Mouse (Mus musculus) retina, postnatal 1 day (tissue): ENCODE results near the gene Cyp4x1.
"Not testable (repeated sequence)": the region's sequence is repeated elsewhere in the genome, so short reads cannot be mapped to it uniquely, and the experiment has no call there.

Source experiments
- DNase-seq: peaks from one replicate; pipeline ENCODE4 v3.0.0-alpha.2; 2012

Cyp4x1 gene

GRCm38 (mm10) chr4:115133621-115134295 lies at the start of gene Cyp4x1:
Gene Cyp4x1 (minus strand): TSS chr4:115134281.
- DNase-seq, result peak; percentile 52

- not testable (repeated sequence) for DNase-seq
Observed at GRCm38 (mm10) chr4:115176201-115176600, 42.1 kb upstream of the Cyp4x1 start.

GRCm38 (mm10) chr4:115174694-115175353 lies 40.7 kb upstream of the Cyp4x1 start:
- DNase-seq, result no peak

DNA sequence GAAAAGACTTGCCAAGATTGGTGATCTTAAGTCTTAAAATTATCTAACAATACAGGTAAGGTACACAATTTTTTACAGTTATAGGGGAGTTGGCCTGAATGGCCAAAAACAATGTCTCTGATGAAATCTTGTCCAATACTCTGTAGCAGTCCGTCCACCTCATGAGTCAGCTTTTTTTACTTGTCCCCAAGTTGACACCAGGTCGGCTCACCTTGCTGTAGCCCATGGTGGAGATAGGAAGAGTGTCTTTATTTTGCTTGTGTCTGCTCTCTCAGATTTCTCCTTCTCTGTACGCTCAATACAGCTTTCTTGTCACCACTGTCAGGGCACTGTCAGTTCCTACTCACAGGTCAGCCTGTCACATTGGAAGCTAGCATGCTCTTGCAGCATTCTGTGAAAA lies 24.9 kb upstream of the Cyp4x1 start:
- not testable (repeated sequence) for DNase-seq

- DNase-seq, result peak; percentile 2
Observed at GRCm38 (mm10) chr4:115154723-115155122, 20.6 kb upstream of the Cyp4x1 start.

- DNase-seq, result no peak
Observed at GRCm38 (mm10) chr4:115134296-115134630, 182 bp upstream of the Cyp4x1 start.

GRCm38 (mm10) chr4:115133085-115133484 lies 996 bp downstream of the Cyp4x1 start:
- DNase-seq, result no peak

DNA sequence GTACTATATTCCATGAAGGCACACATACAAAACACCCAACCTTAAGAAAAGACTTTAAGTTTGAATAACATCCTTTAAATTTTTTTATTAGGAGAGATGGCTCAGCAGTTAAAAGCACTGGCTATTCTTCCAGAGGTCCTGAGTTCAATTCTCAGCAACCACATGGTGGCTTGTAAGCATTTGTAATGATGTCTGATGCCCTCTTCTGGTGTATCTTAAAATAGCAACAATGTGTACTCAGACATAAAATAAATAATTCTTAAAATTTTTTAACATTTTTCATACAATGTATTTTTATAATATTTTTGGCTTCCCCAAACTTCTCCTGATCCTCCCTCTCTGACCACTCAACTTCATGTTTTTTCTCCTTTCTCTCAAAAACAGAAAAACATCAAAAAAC lies 9.4 kb downstream of the Cyp4x1 start:
- DNase-seq, result no peak

DNA sequence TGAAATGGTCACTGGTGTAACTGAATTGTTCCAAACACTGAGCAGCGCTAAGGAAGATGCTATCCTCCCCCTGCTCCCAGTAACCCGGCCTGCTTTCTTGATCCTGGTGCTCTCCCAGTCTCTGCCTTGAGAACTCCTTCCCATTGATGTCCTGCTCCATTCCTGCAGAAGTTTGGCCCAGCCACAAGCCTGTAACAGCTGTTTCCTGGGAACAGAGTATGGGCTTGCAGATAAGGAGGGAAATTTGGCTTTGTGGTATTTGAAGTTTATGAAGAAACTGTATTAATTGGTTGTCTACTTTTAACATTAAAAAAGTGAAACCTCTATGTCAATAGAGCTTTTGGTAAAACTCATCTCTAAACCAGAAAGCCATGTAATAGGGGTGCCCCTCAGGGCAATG lies 10.6 kb downstream of the Cyp4x1 start:
- no peak for DNase-seq

DNA sequence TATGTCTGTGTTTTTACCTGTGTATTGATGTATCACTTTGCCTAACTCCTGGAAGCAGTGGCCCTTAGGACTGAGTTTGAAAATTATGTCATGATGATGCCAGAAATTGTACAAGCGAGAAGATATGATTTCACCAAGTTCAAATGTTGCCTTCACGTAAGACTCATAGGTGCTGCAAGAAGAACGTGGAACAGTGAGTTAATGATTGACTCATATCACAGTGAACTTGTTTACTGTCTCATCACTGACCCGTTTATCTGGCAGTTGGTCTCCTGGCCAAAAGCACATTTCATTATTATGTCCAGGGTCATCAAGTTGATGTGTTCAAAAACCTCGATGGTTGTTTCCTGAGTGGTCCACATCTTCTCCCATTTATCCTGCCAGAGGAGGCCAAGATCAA lies 12.5 kb downstream of the Cyp4x1 start:
- no peak for DNase-seq

DNA sequence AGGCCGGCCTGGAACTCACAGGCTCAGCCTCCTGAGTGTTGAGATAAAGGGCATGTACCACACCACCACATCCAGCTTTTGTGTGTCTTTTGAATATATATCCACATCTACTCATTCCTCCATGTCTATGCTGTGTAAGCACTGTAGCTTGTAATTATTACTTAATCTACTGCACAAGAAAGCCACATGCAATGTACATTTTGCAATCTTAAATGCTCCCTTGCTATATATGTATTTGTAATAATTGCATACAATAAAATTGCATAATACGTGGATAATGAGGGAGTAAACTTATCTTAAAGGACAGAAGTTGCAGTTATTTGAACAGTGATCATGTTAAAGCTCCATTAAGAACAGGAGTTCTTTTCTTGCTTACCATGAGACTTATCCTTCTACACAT lies 12.9 kb downstream of the Cyp4x1 start:
- no peak for DNase-seq

DNA sequence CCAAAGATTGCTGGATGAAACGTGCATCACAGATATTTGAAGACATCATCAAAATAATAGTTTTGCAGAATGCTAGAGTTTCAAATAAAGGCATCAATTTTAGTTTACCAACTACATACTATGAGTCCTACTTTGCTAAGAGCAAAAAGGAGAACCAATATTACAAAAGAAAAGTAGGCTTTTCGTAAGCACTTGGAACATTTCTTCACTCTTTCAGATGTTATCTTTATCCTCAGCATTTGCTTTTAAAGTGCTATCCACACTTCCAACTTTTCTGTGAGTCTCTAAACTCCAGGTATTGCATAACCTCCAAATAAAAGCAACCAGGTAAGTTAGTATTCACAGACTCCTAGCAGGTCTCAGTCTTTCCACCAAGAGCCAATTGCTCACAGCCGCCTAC lies 14.4 kb downstream of the Cyp4x1 start:
- no peak for DNase-seq

DNA sequence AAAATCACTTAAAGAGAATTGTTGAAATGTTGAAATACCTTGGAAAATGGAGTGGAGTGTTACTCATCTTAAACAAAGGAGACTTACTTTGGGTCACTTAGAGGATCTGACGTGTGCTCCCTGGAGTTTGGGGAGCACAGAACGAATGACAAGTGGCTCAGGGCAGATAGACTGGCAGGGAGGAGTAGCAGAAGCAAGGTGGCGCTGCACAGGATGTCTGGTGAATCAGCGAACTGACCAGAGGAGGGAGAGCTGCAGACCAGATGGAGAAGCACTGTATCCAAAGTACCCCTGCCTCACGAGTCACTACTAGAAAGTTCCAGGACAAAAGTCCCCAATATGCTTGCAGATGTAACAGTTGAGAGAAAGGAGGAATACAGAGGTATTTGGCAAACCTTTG lies 20.8 kb downstream of the Cyp4x1 start:
- no peak for DNase-seq

DNA sequence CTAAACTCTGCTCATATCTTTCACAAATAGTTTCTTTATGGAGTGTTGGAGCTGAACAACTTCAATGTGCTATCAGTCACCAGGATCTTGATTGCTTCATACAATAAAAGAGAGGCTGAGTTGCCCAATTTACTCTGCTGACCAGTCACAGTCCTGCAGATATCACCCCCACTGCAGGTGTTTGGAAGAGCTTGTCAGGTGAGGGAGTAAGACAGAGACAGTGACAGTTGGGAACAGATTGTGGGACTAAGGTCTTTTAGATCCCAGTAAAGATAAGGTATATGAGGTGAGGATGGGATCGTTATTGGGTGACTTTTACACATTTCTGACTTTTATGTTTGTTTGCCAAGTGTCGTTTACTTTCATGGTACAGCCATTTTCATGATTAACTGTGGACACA lies 22.9 kb downstream of the Cyp4x1 start:
- DNase-seq, result no peak

- DNase-seq, result no peak
Observed at GRCm38 (mm10) chr4:115103510-115103909, 30.6 kb downstream of the Cyp4x1 start.

DNA sequence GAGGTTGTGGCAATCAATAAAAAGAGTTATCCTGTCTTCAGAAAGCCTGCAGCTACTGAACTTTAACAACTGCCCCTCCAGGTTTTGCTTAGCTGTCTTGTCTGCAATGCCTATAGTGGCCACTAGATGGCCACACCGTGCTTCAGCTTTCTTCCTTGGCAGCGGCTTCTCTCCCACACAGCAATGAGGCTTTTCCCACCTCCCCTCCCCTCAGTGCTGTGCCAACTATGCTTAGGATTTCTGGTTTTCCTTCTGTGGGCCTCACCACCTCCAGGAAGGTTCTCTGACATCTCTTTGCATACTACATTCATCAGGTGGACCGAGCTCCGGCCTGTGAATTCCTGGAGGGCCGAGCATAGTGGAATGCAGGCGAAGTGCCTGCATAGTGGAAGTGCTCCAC lies 32.4 kb downstream of the Cyp4x1 start:
- peak; percentile 81 for DNase-seq

DNA sequence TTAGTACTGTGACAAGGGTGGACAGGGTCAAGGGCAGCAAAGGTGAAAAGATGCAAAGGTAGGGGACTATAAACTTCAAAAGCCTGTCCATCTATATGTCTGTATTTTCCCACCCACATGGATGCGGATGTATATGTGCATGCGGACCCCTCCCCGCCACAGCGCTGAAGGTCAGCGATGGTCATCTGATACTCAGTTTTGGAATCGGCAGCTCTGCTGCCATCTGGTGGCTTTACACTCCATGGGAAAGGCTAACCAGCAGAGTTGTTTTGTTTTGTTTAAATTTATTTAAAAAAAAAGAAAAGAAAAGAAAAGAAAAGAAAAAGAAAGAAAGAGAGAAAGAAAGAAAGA lies 37.0 kb downstream of the Cyp4x1 start:
- peak; percentile 61 for DNase-seq

DNA sequence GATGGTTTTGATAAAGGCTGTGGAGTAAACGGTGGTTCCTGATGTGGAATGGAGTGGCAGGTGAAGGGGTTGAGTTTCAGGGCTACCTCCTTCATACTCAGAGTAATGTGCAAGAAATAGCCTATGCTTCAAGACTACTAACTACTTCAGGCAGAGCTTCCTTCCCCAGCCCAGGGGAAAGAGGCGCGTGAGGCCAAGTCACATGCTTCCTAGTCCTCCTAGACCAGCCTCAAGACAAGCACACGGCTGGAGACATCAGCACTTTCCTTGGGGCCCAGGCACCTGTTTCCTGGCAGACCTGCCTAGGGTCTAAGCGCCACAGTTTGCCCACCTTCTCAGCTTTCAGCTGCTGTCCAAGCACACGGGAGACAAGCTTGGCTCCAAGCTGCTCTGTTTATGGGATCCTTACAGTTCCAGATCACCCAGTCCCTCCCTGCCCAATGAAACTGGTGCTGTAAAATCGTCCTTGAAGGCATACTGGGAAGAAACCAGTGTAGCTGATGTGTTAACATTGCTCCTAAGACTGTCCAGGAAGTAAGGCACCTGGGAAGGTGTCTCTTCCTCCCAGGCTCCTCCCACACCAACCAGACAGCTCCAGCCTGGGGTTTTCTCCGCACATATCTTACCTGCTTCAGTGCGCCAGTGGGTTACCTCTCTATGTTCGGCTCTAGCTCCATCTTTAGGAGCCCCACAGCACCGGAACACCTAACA lies 37.5 kb downstream of the Cyp4x1 start:
- DNase-seq, result no peak

DNA sequence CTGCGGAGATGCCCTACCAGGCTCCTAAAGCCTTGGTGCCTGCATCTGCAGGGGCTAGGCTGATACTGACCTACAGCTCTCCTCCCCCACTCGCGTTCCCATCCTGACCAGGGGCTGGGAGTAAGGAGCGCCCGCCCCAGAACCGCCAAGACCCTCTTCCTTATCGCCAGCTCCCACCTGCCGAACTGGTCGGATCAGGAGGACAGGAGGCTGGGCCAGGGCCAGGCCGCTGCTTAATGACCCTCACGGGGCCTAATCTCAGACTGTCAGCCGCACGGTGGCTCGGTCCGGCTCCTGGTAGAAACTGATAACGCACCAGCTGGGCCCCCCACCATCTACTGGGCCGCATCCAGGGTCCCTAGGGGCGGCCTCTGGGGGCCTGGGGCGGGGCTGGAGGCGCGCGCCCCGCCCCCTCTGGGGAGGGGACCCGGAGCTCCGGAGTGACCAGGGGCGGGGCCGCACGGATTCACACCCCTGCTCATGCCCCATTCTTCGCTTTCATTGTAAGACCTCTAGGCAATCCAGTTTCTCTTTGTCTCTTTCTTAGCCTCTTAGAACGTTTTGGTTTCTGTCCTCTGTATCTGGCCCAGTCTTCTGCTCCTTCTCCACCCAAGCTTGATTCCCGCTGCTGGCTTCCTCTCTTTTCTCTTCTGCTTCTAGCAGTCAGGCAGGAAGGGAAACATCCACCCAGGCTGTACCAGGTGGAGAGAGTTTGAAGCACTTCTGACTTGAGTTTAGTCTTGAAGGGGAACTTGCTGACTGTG lies 38.2 kb downstream of the Cyp4x1 start:
- peak; percentile 63 for DNase-seq

- DNase-seq, result no peak
Observed at GRCm38 (mm10) chr4:115094056-115094455, 40.0 kb downstream of the Cyp4x1 start.

GRCm38 (mm10) chr4:115093331-115093864 lies 40.7 kb downstream of the Cyp4x1 start:
- no peak for DNase-seq

GRCm38 (mm10) chr4:115091806-115092205 lies 42.3 kb downstream of the Cyp4x1 start:
- DNase-seq, result no peak

GRCm38 (mm10) chr4:115090592-115090991 lies 43.5 kb downstream of the Cyp4x1 start:
- no peak for DNase-seq
